8 mouse cellular contexts compared by ENCODE assay signal in genomic region chr7:132688721-132689120, GRCm38 (mm10).
DNase-seq lines count a peak whose midpoint lies in the region; ATAC-seq and TF ChIP-seq lines count a peak whose summit lies in the region.

No protein-coding gene starts in this region.

- no peaks in the 10 kb centered on the region for H3K27me3 ChIP-seq in midbrain, postnatal 0 days (ENCODE audit: insufficient read depth, low read length)
- H3K27me3 ChIP-seq in midbrain, embryonic 11.5 days (ENCODE audit: control insufficient read depth, insufficient read depth, low read length): no peaks in the 10 kb centered on the region
- no peaks in the 10 kb centered on the region for H3K27me3 ChIP-seq in hindbrain, embryonic 16.5 days (replicated peaks; ENCODE audit: control insufficient read depth, insufficient read depth, low read length)
- H3K27me3 ChIP-seq in stomach, embryonic 15.5 days (replicated peaks): no peaks in the 10 kb centered on the region

- H3K4me2 ChIP-seq in midbrain, postnatal 0 days (ENCODE audit: low read depth, low read length, poor library complexity, severe bottlenecking): no peak overlapping the region
- no peak overlapping the region for H3K4me2 ChIP-seq in midbrain, embryonic 11.5 days
- no peak overlapping the region for H3K4me2 ChIP-seq in hindbrain, embryonic 16.5 days (ENCODE audit: low read length)
- no peak overlapping the region for H3K4me2 ChIP-seq in stomach, embryonic 15.5 days

- H3K27ac ChIP-seq in midbrain, postnatal 0 days (ENCODE audit: low read depth, low read length): no peak overlapping the region
- H3K27ac ChIP-seq in midbrain, embryonic 11.5 days (ENCODE audit: low read depth, low read length): no peak overlapping the region
- peak overlapping the region; percentile 29; the same call in 1 of the 2 replicates for H3K27ac ChIP-seq in hindbrain, embryonic 16.5 days (ENCODE audit: low read depth, low read length)
- 0 out of 2 replicates have a peak overlapping the region, but pooled peaks have one; percentile 14 for H3K27ac ChIP-seq in stomach, embryonic 15.5 days

- peak; percentile 90 for DNase-seq in heart, adult 11 months
- DNase-seq in heart, adult 8-10 months (ENCODE audit: low spot score): no peak
- DNase-seq in midbrain, postnatal 0 days (ENCODE audit: low spot score): peak; percentile 74
- no peak for DNase-seq in midbrain, embryonic 11.5 days (ENCODE audit: low spot score, missing footprints)
- no peak for DNase-seq in cerebellum, postnatal 36 days
- no peak for DNase-seq in frontal cortex, postnatal 25 days (ENCODE audit: low spot score in 2 of 2)

- no peaks in the 10 kb centered on the region for H3K36me3 ChIP-seq in midbrain, postnatal 0 days (ENCODE audit: insufficient read depth, low read length)
- H3K36me3 ChIP-seq in midbrain, embryonic 11.5 days (ENCODE audit: control insufficient read depth, insufficient read depth, low read length): no peaks in the 10 kb centered on the region
- H3K36me3 ChIP-seq in hindbrain, embryonic 16.5 days (ENCODE audit: control insufficient read depth, insufficient read depth, low read length): no peaks in the 10 kb centered on the region
- H3K36me3 ChIP-seq in stomach, embryonic 15.5 days: no peaks in the 10 kb centered on the region

- ATAC-seq in midbrain, postnatal 0 days (ENCODE audit: low FRiP score): 0 out of 2 replicates have a peak, but pooled peaks have one; percentile 41
- no peak for ATAC-seq in midbrain, embryonic 11.5 days (ENCODE audit: low FRiP score)
- ATAC-seq in hindbrain, embryonic 16.5 days: peak; percentile 81
- no peak for ATAC-seq in stomach, embryonic 15.5 days (ENCODE audit: insufficient read depth, low FRiP score, low read depth)

- no peaks in the 10 kb centered on the region; the same call in 1 of the 2 replicates for H3K4me1 ChIP-seq in midbrain, postnatal 0 days (ENCODE audit: insufficient read depth, low read length)
- no peaks in the 10 kb centered on the region for H3K4me1 ChIP-seq in midbrain, embryonic 11.5 days (ENCODE audit: control insufficient read depth, insufficient read depth, low read length)
- peaks cover 4% of the 10 kb centered on the region; the same call in 1 of the 2 replicates for H3K4me1 ChIP-seq in hindbrain, embryonic 16.5 days (ENCODE audit: control insufficient read depth, insufficient read depth, low read depth, low read length)
- H3K4me1 ChIP-seq in stomach, embryonic 15.5 days: peaks cover 9% of the 10 kb centered on the region

- no peak overlapping the region for H3K9ac ChIP-seq in midbrain, postnatal 0 days (replicated peaks; ENCODE audit: low read length, poor library complexity, severe bottlenecking)
- H3K9ac ChIP-seq in midbrain, embryonic 11.5 days (ENCODE audit: low read length): no peak overlapping the region
- no peak overlapping the region; the same call in 1 of the 2 replicates for H3K9ac ChIP-seq in hindbrain, embryonic 16.5 days (ENCODE audit: low read depth, low read length)
- H3K9ac ChIP-seq in stomach, embryonic 15.5 days: no peak overlapping the region

- TF ChIP-seq CTCF in midbrain, postnatal 0 days (IDR thresholded peaks at IDR 0.05): no peak

- H3K9me3 ChIP-seq in midbrain, postnatal 0 days (ENCODE audit: low read length): no peaks in the 10 kb centered on the region
- no peaks in the 10 kb centered on the region for H3K9me3 ChIP-seq in midbrain, embryonic 11.5 days (ENCODE audit: control insufficient read depth, low read length)
- H3K9me3 ChIP-seq in hindbrain, embryonic 16.5 days (ENCODE audit: control insufficient read depth, low read length): no peaks in the 10 kb centered on the region
- H3K9me3 ChIP-seq in stomach, embryonic 15.5 days: no peaks in the 10 kb centered on the region

- H3K4me3 ChIP-seq in midbrain, postnatal 0 days (ENCODE audit: low read depth, low read length): no peak overlapping the region
- H3K4me3 ChIP-seq in midbrain, embryonic 11.5 days (ENCODE audit: low read depth, low read length): no peak overlapping the region
- H3K4me3 ChIP-seq in hindbrain, embryonic 16.5 days (ENCODE audit: low read length): no peak overlapping the region
- H3K4me3 ChIP-seq in stomach, embryonic 15.5 days (replicated peaks): no peak overlapping the region

- 55% methylated on average over 5 of the region's 5 CpGs for WGBS in midbrain, postnatal 0 days
- WGBS in midbrain, embryonic 11.5 days: 66% methylated on average over 5 of the region's 5 CpGs
- 42% methylated on average over 5 of the region's 5 CpGs for WGBS in hindbrain, embryonic 16.5 days
- WGBS in stomach, embryonic 15.5 days: 51% methylated on average over 5 of the region's 5 CpGs

Comparison
In these comparisons a context has a peak if more than half of its experiments do, and no peak if none do; other contexts are left out.
1. DNase-seq: peak in heart, adult 11 months (single experiment) and midbrain, postnatal 0 days (single experiment); none in heart, adult 8-10 months (single experiment), midbrain, embryonic 11.5 days (single experiment), cerebellum, postnatal 36 days (0 of 2) and frontal cortex, postnatal 25 days (0 of 2).
2. ATAC-seq: peak in midbrain, postnatal 0 days (single experiment) and hindbrain, embryonic 16.5 days (single experiment); none in midbrain, embryonic 11.5 days (single experiment) and stomach, embryonic 15.5 days (single experiment).
3. H3K27ac ChIP-seq: peak in hindbrain, embryonic 16.5 days (single experiment) and stomach, embryonic 15.5 days (single experiment); none in midbrain, postnatal 0 days (single experiment) and midbrain, embryonic 11.5 days (single experiment).